Mouse (Mus musculus) CD8-positive naive resting alpha-beta T cell, adult 2 months (primary cell): ENCODE measurements at regions not wholly inside any gene's neighbourhood (a gene's known extent, or its start where the extent isn't known, plus 50 kb on each side); places are given as distances from the start of the nearest gene placed in this dataset.
A peak's percentile ranks its signal among the peaks of the same experiment; 100 is the strongest.
"Not testable (repeated sequence)": the region's sequence is repeated elsewhere in the genome, so short reads cannot be mapped to it uniquely, and the experiment has no call there.

Experiments used
- DNase-seq, 2 experiments: peaks; one replicate each; pipeline ENCODE4 v3.0.0; 2022; ENCODE audit warnings: low read depth in 2 of 2, low spot score in 2 of 2

- no peak for DNase-seq
These were observed 163.0 kb downstream of the Ankrd50 start for GRCm38 (mm10) chr3:38321620-38322019.

- DNase-seq: no peak
These were observed 163.6 kb downstream of the Ankrd50 start for GRCm38 (mm10) chr3:38320998-38321397.

GRCm38 (mm10) chr3:38312834-38313233 lies 171.8 kb downstream of the Ankrd50 start:
- no peak for DNase-seq

GRCm38 (mm10) chr3:38312121-38312520 lies 172.5 kb downstream of the Ankrd50 start:
- DNase-seq: no peak

- DNase-seq: no peak
These were observed 184.5 kb downstream of the Ankrd50 start for GRCm38 (mm10) chr3:38299898-38300751.

- DNase-seq: no peak
These were observed 185.3 kb downstream of the Ankrd50 start for GRCm38 (mm10) chr3:38299236-38299897.

- DNase-seq: no peak
These were observed 187.1 kb downstream of the Ankrd50 start for GRCm38 (mm10) chr3:38297499-38297898.

- no peak for DNase-seq
These were observed 195.6 kb downstream of the Ankrd50 start for GRCm38 (mm10) chr3:38289062-38289461.

- peak; percentile 37 to 58 for DNase-seq
These were observed 200.9 kb downstream of the Ankrd50 start for GRCm38 (mm10) chr3:38283687-38284124.

- peak; percentile 16 to 43 for DNase-seq
These were observed 201.8 kb downstream of the Ankrd50 start for GRCm38 (mm10) chr3:38282891-38283290.

- no peak for DNase-seq
These were observed 203.0 kb downstream of the Ankrd50 start for GRCm38 (mm10) chr3:38281683-38282082.

- no peak for DNase-seq
These were observed 203.8 kb downstream of the Ankrd50 start for GRCm38 (mm10) chr3:38280876-38281275.

GRCm38 (mm10) chr3:38280105-38280504 lies 204.5 kb downstream of the Ankrd50 start:
- DNase-seq: peak; percentile 73 to 77

- DNase-seq: no peak
These were observed 207.6 kb downstream of the Ankrd50 start for GRCm38 (mm10) chr3:38276948-38277504.

- no peak for DNase-seq
These were observed 209.3 kb downstream of the Ankrd50 start for GRCm38 (mm10) chr3:38275321-38275720.

- no peak for DNase-seq
These were observed 213.9 kb downstream of the Ankrd50 start for GRCm38 (mm10) chr3:38270742-38271141.

GRCm38 (mm10) chr3:38268226-38268625 lies 216.4 kb downstream of the Ankrd50 start:
- no peak for DNase-seq

- DNase-seq: no peak
These were observed 221.1 kb downstream of the Ankrd50 start for GRCm38 (mm10) chr3:38263261-38264141.

GRCm38 (mm10) chr3:38261326-38262075 lies 223.1 kb downstream of the Ankrd50 start:
- DNase-seq: no peak

GRCm38 (mm10) chr3:38259223-38259622 lies 225.4 kb downstream of the Ankrd50 start:
- DNase-seq: not testable (repeated sequence)
